In genomic region chr4:135922190-135922589, GRCm38 (mm10) we compare ENCODE assay signal across 8 mouse cellular contexts. TPM values are rescaled to one million over a fixed set of nuclear protein-coding genes. Genes with fewer than 3 reads are reported as not detected.
DNase-seq lines count a peak whose midpoint lies in the region; ATAC-seq lines count a peak whose summit lies in the region.

No protein-coding gene starts in this region.

- peak overlapping the region; percentile 92 for H3K4me2 ChIP-seq in kidney, embryonic 15.5 days
- peak overlapping the region; percentile 92 for H3K4me2 ChIP-seq in embryonic facial prominence, embryonic 15.5 days (replicated peaks)
- H3K4me2 ChIP-seq in intestine, embryonic 15.5 days (replicated peaks): peak overlapping the region; percentile 88
- H3K4me2 ChIP-seq in midbrain, embryonic 16.5 days (ENCODE audit: low read length): peak overlapping the region; percentile 91

- H3K4me3 ChIP-seq in kidney, embryonic 15.5 days (replicated peaks): peak overlapping the region; percentile 83; the same call in 1 of the 2 replicates
- peak overlapping the region; percentile 81; the same call in 1 of the 2 replicates for H3K4me3 ChIP-seq in embryonic facial prominence, embryonic 15.5 days (replicated peaks)
- H3K4me3 ChIP-seq in intestine, embryonic 15.5 days (replicated peaks): peak overlapping the region; percentile 83; the same call in 1 of the 2 replicates
- no peak overlapping the region for H3K4me3 ChIP-seq in midbrain, embryonic 16.5 days (ENCODE audit: low read depth, low read length)

- no peak for ATAC-seq in kidney, embryonic 15.5 days (replicated peaks; ENCODE audit: low FRiP score)
- ATAC-seq in embryonic facial prominence, embryonic 15.5 days (ENCODE audit: insufficient number of reproducible peaks, low FRiP score, low TSS enrichment, low read depth): no peak
- no peak for ATAC-seq in intestine, embryonic 15.5 days
- ATAC-seq in midbrain, embryonic 16.5 days: no peak

- no peaks in the 10 kb centered on the region for H3K9me3 ChIP-seq in kidney, embryonic 15.5 days (replicated peaks)
- H3K9me3 ChIP-seq in embryonic facial prominence, embryonic 15.5 days (replicated peaks): no peaks in the 10 kb centered on the region
- no peaks in the 10 kb centered on the region for H3K9me3 ChIP-seq in intestine, embryonic 15.5 days
- H3K9me3 ChIP-seq in midbrain, embryonic 16.5 days (replicated peaks; ENCODE audit: control insufficient read depth, low read length, poor library complexity, severe bottlenecking): no peaks in the 10 kb centered on the region

- peak overlapping the region; percentile 76; the same call in 1 of the 2 replicates for H3K9ac ChIP-seq in kidney, embryonic 15.5 days
- no peak overlapping the region for H3K9ac ChIP-seq in embryonic facial prominence, embryonic 15.5 days
- 0 out of 2 replicates have a peak overlapping the region, but pooled peaks have one; percentile 85 for H3K9ac ChIP-seq in intestine, embryonic 15.5 days
- no peak overlapping the region for H3K9ac ChIP-seq in midbrain, embryonic 16.5 days (ENCODE audit: low read depth, low read length)

- DNase-seq in kidney, adult 8-10 months: no peak
- DNase-seq in urinary bladder, adult 2 months (ENCODE audit: low spot score): no peak
- no peak for DNase-seq in Muller cell, postnatal 12 days (ENCODE audit: inconsistent ontology term)
- DNase-seq in spleen, postnatal 36 days (ENCODE audit: low spot score in 2 of 2): no peak

- WGBS in kidney, embryonic 15.5 days: 52% methylated on average over 1 of the region's 1 CpGs
- 78% methylated on average over 1 of the region's 1 CpGs for WGBS in embryonic facial prominence, embryonic 15.5 days
- WGBS in intestine, embryonic 15.5 days: 75% methylated on average over 1 of the region's 1 CpGs
- WGBS in midbrain, embryonic 16.5 days: 97% methylated on average over 1 of the region's 1 CpGs

- 0 out of 2 replicates have a peak overlapping the region, but pooled peaks have one; percentile 89 for H3K27ac ChIP-seq in kidney, embryonic 15.5 days
- peak overlapping the region; percentile 84; the same call in 1 of the 2 replicates for H3K27ac ChIP-seq in embryonic facial prominence, embryonic 15.5 days (replicated peaks)
- H3K27ac ChIP-seq in intestine, embryonic 15.5 days: no peak overlapping the region
- H3K27ac ChIP-seq in midbrain, embryonic 16.5 days (ENCODE audit: low read length): no peak overlapping the region

- H3K36me3 ChIP-seq in kidney, embryonic 15.5 days: peaks cover 31% of the 10 kb centered on the region
- H3K36me3 ChIP-seq in embryonic facial prominence, embryonic 15.5 days: peaks cover 19% of the 10 kb centered on the region; the same call in 1 of the 2 replicates
- H3K36me3 ChIP-seq in intestine, embryonic 15.5 days: peaks cover 4% of the 10 kb centered on the region; the same call in 1 of the 2 replicates
- H3K36me3 ChIP-seq in midbrain, embryonic 16.5 days (ENCODE audit: control insufficient read depth, insufficient read depth, low read length): peaks cover 5% of the 10 kb centered on the region; the same call in 1 of the 2 replicates

- H3K4me1 ChIP-seq in kidney, embryonic 15.5 days: peaks cover 10% of the 10 kb centered on the region
- H3K4me1 ChIP-seq in embryonic facial prominence, embryonic 15.5 days: peaks cover 11% of the 10 kb centered on the region
- H3K4me1 ChIP-seq in intestine, embryonic 15.5 days (replicated peaks): peaks cover 12% of the 10 kb centered on the region
- H3K4me1 ChIP-seq in midbrain, embryonic 16.5 days (ENCODE audit: control insufficient read depth, insufficient read depth, low read length): peaks cover 8% of the 10 kb centered on the region

- no peaks in the 10 kb centered on the region for H3K27me3 ChIP-seq in kidney, embryonic 15.5 days
- H3K27me3 ChIP-seq in embryonic facial prominence, embryonic 15.5 days: no peaks in the 10 kb centered on the region
- no peaks in the 10 kb centered on the region for H3K27me3 ChIP-seq in intestine, embryonic 15.5 days (replicated peaks)
- no peaks in the 10 kb centered on the region for H3K27me3 ChIP-seq in midbrain, embryonic 16.5 days (ENCODE audit: control insufficient read depth, insufficient read depth, low read depth, low read length)

RNA-seq across cellular contexts. Expression of gene Fuca1, which starts 1.7 kb away (rescaled TPM):
- polyA plus RNA-seq in kidney, embryonic 15.5 days (2015; fragmentation: Nextera tagmentation; extraction: Ambion mirVana): 70.1 and 71.8 TPM in 2 replicates
- 78.2 and 82.1 TPM in 2 replicates for polyA plus RNA-seq in embryonic facial prominence, embryonic 15.5 days (2015; fragmentation: Nextera tagmentation; extraction: Ambion mirVana)
- 134 and 154 TPM in 2 replicates for polyA plus RNA-seq in intestine, embryonic 15.5 days (2015; fragmentation: Nextera tagmentation; extraction: Ambion mirVana)
- polyA plus RNA-seq in midbrain, embryonic 16.5 days (2015; fragmentation: Nextera tagmentation; extraction: Ambion mirVana): 66.0 and 70.1 TPM in 2 replicates
- 75.9 and 84.2 TPM in 2 replicates for polyA plus RNA-seq in urinary bladder, adult 2 months (2012; rRNA removed)

RNA-seq across cellular contexts. Expression of gene Hmgcl, which starts 24.1 kb away (rescaled TPM):
- polyA plus RNA-seq in kidney, embryonic 15.5 days (2015; fragmentation: Nextera tagmentation; extraction: Ambion mirVana): 77.2 and 80.2 TPM in 2 replicates
- polyA plus RNA-seq in embryonic facial prominence, embryonic 15.5 days (2015; fragmentation: Nextera tagmentation; extraction: Ambion mirVana): 78.2 and 79.8 TPM in 2 replicates
- polyA plus RNA-seq in intestine, embryonic 15.5 days (2015; fragmentation: Nextera tagmentation; extraction: Ambion mirVana): 105 and 113 TPM in 2 replicates
- polyA plus RNA-seq in midbrain, embryonic 16.5 days (2015; fragmentation: Nextera tagmentation; extraction: Ambion mirVana): 59.3 and 68.6 TPM in 2 replicates
- polyA plus RNA-seq in urinary bladder, adult 2 months (2012; rRNA removed): 64.9 and 79.9 TPM in 2 replicates

RNA-seq across cellular contexts. Expression of gene Cnr2, which starts 27.0 kb away (rescaled TPM):
- 0.64 and 0.95 TPM in 2 replicates for polyA plus RNA-seq in kidney, embryonic 15.5 days (2015; fragmentation: Nextera tagmentation; extraction: Ambion mirVana)
- 0.85 and 1.0 TPM in 2 replicates for polyA plus RNA-seq in embryonic facial prominence, embryonic 15.5 days (2015; fragmentation: Nextera tagmentation; extraction: Ambion mirVana)
- polyA plus RNA-seq in intestine, embryonic 15.5 days (2015; fragmentation: Nextera tagmentation; extraction: Ambion mirVana): 0.28 and 0.42 TPM in 2 replicates
- polyA plus RNA-seq in midbrain, embryonic 16.5 days (2015; fragmentation: Nextera tagmentation; extraction: Ambion mirVana): 0.06 and 0.14 TPM in 2 replicates
- polyA plus RNA-seq in urinary bladder, adult 2 months (2012; rRNA removed): 0.43 and 0.56 TPM in 2 replicates

RNA-seq across cellular contexts. Expression of gene Gale, which starts 41.3 kb away (rescaled TPM):
- polyA plus RNA-seq in kidney, embryonic 15.5 days (2015; fragmentation: Nextera tagmentation; extraction: Ambion mirVana): 35.2 and 36.7 TPM in 2 replicates
- 44.7 and 48.0 TPM in 2 replicates for polyA plus RNA-seq in embryonic facial prominence, embryonic 15.5 days (2015; fragmentation: Nextera tagmentation; extraction: Ambion mirVana)
- polyA plus RNA-seq in intestine, embryonic 15.5 days (2015; fragmentation: Nextera tagmentation; extraction: Ambion mirVana): 82.5 and 108 TPM in 2 replicates
- polyA plus RNA-seq in midbrain, embryonic 16.5 days (2015; fragmentation: Nextera tagmentation; extraction: Ambion mirVana): 41.2 and 47.7 TPM in 2 replicates
- polyA plus RNA-seq in urinary bladder, adult 2 months (2012; rRNA removed): 20.4 and 36.8 TPM in 2 replicates

RNA-seq across cellular contexts. Expression of gene Pnrc2, which starts 48.5 kb away (rescaled TPM):
- polyA plus RNA-seq in kidney, embryonic 15.5 days (2015; fragmentation: Nextera tagmentation; extraction: Ambion mirVana): 194 and 213 TPM in 2 replicates
- polyA plus RNA-seq in embryonic facial prominence, embryonic 15.5 days (2015; fragmentation: Nextera tagmentation; extraction: Ambion mirVana): 157 and 161 TPM in 2 replicates
- 164 and 177 TPM in 2 replicates for polyA plus RNA-seq in intestine, embryonic 15.5 days (2015; fragmentation: Nextera tagmentation; extraction: Ambion mirVana)
- 94.2 and 97.5 TPM in 2 replicates for polyA plus RNA-seq in midbrain, embryonic 16.5 days (2015; fragmentation: Nextera tagmentation; extraction: Ambion mirVana)
- 100 and 122 TPM in 2 replicates for polyA plus RNA-seq in urinary bladder, adult 2 months (2012; rRNA removed)

Comparison
In these comparisons a context has a peak if more than half of its experiments do, and no peak if none do; other contexts are left out.
1. H3K27ac ChIP-seq: peak in kidney, embryonic 15.5 days (single experiment) and embryonic facial prominence, embryonic 15.5 days (single experiment); none in intestine, embryonic 15.5 days (single experiment) and midbrain, embryonic 16.5 days (single experiment).
2. H3K9ac ChIP-seq: peak in kidney, embryonic 15.5 days (single experiment) and intestine, embryonic 15.5 days (single experiment); none in embryonic facial prominence, embryonic 15.5 days (single experiment) and midbrain, embryonic 16.5 days (single experiment).
3. Peak in every context shown above with its lines, with median percentiles within 50 percentile points of each other: H3K4me2 ChIP-seq.